Mouse (Mus musculus) left cerebral cortex, postnatal 14 days (tissue): Measurements from ENCODE around the gene Rnf150. TPM values are rescaled to one million over a fixed set of nuclear protein-coding genes. Genes with fewer than 3 reads are reported as not detected.

Source experiments
- DNase-seq, 2 experiments: peaks; one replicate each; pipeline ENCODE4 v3.0.0; 2021 to 2022; ENCODE audit warnings: low spot score in 2 of 2, mixed read lengths in 1 of 2
- intact Hi-C: fragments of 180-260 bp; cut with DNase I; formaldehyde crosslinking; loops from one replicate; pipeline ENCODE4 v1.15.1; 2025
- total RNA-seq, 2 experiments: library from RNA; stranded (reverse); gene quantifications; 2 replicates each; pipeline ENCODE4 v1.2.3; 2021

Gene Rnf150
- total RNA-seq, 2 experiments from 2014 or later = 33.0 to 35.0 TPM

DNA sequence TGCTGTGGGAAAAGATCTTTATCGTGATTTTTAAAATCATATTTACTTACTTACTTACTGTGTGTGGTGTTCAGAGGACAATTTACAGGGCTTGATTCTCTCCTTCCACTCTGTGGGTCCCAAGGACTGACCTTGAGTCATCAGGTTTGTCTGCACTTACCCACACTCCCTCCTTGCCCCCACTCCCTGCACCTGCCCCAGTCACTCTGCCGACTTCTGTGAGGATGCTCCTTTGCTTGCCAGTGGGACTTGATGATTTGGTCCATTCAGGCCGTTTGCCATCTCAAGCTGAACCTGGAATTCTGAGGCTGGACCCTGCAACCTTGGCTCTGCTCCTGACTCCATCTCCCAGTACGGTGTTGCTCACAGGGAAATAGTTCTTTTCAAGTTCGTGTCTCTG lies 63.4 kb downstream of the Rnf150 start:
- intact Hi-C loops = no loop called here
- no peak for DNase-seq

DNA sequence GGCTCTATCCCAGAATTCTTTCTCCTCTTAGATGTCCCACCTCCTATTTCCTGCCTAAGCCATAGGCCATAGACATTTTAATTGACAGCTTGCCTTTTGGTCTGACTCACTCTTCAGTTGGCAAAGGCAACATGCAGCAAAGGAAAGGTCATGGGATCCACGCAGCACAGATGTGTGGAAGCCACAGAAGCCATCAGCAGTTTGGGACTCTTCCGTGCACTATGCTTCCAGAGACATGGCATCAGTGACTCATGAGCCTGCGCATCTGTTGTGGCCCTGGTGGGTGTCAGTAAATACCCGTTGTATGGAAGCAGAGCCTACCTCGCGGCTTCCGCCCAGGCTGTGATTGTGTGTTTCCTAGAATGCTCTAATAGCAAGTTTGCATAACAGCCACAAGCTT lies 68.4 kb downstream of the Rnf150 start:
- no peak for DNase-seq
- intact Hi-C loops = no loop called here

DNA sequence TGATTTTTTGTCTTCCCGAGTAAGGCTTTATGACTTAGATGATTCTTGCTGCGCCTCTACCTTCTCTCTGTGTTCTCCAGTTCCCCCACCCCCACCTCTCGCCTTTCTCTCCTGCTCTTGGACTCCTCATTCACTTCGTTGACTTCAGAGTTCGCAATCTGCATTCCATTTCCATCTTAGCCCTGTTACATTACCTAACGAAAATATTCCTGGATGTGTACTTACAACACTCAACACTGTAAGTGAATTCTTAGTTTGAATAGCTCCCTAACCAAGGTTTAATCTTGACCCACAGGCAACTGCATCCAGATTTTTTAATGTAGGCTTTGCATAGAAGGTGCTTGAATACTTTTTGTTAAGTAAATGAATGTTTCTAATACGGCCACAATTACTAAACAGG lies 73.0 kb downstream of the Rnf150 start:
- intact Hi-C loops = no loop called here
- no peak for DNase-seq

DNA sequence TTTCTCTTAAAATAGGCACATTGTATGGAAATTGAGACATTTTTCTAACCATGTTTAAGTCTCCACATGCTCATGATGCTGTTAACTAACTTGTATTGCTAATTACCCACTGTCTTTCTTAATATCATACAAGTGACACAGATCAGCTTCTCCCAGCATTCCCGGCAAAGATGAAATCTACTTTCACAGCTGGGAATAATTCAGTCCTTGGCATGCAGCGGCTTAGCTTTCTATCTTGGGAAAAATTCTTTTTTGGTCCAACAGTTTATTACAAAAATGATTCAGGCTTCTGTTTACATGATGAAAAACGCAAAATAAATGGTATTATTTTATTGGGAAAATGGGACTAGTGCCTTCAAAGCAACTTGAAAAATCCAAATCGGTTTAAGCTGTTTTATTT lies 73.7 kb downstream of the Rnf150 start:
- intact Hi-C loops = no loop called here
- DNase-seq = no peak

DNA sequence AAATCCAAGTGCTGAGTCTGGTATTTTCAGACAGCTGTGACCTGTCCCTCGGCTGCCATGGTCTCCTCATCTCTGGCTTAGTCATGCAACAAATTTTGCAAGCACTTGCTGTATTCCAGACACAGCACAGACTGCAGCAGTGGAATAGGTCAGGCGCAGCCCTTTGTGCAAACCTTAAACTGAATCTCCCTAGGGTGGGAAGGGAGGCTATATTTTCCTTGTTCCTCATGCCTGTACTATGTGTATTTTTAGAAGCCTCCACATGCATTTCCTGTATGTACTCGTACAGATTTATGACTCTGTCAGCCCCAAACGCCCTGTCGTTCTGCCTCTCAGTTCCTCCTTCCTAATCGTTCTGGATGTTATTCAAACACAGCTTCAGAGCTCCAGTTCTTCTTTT lies 76.8 kb downstream of the Rnf150 start:
- peak; percentile 38 to 62 for DNase-seq
- intact Hi-C loops = no loop called here

DNA sequence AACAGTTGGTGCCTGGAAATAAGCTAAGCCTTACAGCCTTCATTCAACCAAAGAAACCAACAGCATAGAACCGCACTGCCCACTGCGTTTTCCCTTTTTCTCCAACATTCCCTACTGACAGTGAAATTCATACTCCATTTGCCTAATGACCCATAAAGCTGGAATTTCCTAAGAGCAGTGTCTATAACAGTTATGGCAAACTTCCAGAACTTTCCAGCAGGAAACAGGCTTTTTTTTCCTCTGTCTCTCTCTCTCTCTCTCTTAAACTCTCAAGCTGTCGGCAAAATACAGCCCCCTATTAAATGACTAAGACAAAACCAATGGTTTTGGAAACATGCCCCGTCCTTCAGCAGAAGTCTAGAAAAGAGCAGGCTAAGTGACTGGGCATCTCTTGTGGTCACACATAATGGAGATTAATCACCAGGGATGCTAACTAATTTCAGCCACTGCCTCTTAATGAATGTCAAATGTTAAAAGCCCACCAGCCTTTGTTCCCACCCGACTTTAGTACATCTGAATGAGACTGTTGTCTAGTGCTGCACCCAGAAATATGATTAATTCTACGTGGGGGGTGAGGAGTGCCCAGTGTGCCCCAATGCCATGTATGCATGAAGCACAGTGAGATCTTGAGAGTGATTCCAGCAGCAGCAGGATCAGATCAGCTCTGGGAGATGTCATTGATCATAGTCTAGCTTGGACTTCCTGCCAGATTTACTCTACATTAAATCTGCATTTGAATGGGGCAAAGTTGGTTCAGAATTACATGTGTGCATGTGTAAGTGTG lies 80.3 kb downstream of the Rnf150 start:
- intact Hi-C loops = no loop called here

DNA sequence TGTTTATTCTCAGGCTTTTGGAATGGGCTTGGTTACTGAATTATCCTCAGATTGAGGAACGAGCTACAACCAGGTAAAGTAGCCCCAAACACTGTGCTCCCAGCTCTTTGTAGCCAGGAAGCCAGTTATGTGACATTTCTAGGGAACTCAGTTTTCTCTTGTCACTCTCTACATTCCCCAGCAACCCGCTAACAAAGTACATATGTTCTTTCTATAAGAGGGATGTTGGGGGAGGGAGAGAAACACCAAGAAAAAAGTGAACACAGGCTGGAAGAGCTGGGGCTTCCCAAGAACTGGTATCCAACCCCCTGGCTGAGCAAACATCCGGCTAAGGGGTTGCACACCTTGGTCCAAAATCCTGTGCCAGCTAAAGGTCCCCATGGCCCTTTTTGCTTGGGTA lies 82.7 kb downstream of the Rnf150 start:
- intact Hi-C loops = no loop called here
- no peak for DNase-seq

More for the DNA sequence above, 80.3 kb downstream of the Rnf150 start:
- no peak for DNase-seq

DNA sequence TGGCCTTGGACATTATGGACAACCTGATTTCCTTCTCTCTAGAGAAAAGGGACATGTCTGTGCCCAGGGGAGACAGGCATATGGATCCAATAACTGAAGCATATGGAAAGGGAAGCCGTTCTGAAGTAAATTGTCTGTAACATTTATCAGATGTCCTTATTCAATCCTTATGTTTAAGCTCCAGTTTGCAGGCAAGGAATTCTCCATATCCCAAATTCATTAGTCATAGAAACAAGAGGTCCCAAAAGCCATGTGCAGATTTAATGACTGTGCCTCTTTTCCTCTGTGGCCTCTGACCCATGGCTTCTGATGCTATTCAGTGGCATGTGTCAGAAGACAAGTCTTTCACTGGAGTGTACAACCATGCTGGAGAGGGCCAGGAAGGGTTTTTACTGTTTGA lies 83.5 kb downstream of the Rnf150 start:
- intact Hi-C loops = no loop called here
- DNase-seq = no peak

DNA sequence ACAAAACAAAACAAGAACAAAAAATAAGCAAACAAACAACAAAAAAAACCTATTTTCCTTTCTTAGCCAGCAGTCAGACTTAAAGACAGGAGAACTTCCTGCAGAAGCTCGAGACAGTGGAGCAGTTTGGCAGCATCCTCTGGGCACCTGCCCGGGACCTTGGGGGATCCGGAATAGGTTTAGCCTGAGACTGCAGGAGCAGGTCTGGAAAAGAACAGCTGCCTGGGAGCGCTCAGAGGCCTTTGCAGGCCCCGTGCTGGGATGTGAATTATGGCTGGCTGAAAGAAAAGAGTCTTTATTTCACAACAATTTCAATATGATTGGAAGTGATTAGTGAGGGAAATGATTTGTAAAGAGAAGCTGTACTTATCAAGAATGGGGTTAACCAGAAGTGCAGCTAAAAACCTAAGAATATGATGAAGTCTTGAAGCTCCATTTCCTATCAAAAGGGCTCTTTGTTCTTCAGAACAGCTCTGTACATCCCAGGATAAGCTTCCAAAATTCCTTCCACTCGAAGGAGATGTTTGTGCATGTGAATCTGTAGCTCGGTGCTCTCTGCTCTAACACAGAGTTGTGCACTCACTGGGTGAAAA lies 92.1 kb downstream of the Rnf150 start:
- intact Hi-C loops = no loop called here
- DNase-seq = no peak

DNA sequence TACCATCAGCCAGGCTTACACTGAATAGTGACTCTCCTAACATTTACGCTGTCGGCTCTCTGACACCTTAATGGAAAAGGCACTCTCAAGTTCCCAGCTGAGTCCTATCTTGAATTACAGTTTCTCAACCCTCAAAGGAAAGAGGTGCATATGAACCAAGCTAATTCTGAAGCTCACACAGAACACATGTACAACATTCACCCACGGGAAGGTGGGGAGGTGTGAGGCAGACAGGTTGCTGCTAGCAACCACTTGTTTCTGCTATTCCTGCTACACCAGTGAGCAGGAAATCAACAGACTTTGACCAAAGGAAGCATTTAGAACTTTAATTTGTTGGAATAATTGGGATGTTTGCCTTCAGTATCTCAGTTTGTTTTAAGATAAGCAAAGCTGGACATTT lies 96.3 kb downstream of the Rnf150 start:
- intact Hi-C loops = no loop called here
- peak in 1 of 2 experiments; percentile 45 for DNase-seq

DNA sequence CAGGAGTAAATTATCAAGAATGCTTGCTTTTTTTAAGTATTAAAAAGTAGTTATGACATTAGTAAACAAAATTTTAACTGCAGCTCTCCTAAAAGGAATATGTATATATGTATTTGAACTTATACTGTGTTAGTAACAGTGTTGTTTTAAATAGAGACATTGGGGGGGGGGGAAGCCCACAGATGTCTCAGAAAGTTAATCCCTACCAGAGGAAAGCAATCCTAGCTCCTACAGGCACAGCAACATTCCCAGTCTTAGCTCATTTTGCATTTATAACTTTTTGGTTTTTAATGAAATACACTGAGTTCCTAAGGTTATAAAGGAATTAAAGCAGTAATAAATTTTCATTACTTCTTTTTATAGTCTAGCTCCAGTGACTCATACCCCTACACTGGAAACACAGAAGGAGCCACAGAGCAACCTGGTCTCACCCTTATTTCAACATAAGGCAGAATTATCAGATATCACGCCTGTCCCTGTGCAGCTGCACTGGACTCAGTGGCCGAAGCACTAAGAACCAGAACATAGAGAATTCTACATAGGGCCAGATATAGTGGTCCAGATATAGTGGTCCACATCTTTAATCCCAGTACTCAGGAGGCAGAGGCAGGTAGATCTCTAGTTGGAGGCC lies 96.9 kb downstream of the Rnf150 start:
- intact Hi-C loops = no loop called here
- no peak for DNase-seq

DNA sequence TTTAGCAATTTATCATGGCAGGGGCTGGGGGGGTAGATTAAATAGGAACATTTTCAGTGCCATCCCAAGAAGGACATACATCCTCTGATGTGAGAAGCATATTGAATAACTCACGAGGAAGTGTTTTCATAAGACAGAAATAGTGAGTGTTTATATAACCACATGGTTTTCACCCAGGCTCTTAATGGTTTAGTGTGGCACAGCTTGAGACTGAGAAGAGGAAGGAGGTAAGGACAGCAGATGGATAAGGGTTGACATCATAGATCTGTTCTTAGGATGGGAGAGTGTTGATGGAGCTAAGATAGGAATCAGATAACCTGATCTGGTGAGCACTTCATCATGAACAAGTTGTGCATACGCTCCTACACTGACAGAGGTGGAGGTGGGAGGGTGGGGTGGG lies 101.4 kb downstream of the Rnf150 start:
- no peak for DNase-seq
- intact Hi-C loops = no loop called here

DNA sequence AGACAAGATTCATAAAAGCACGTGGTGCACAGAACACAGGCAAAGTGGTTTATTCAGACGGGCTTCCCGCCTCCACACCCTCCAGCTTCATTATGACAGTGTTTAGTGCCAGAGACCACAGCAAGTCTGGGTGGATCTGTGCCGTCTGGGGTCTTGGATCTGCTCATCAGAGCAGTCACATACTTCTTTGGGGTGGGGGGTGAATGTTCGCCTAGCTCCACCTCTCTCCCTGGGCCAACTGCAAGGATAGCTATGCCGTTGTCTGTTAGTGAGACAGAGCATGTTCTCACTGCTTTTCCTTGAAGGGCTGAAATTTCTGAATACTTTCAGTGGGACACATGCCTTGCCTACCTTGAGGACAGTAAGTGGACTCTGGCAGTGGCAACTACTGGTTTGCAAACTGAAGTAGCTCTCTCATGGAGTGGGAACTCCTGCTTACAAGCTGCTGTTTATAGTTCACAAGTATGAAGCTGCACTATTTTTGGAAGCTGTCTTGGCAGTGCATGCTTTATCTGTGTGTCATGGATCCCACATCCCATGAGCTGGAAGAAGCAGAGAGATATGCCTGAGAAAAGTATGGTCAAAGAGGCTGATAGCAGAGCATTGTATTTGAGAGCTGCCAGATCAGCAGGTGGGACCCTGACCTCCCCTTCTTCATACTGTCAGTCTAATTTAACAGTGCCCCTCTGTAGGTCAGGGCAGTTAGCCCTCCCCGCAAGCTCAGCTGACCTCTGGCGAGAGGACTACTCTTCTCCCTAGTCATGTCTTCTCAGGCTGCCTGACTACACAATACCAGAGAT lies 104.9 kb downstream of the Rnf150 start:
- intact Hi-C loops = no loop called here
- peak; percentile 43 to 84 for DNase-seq

DNA sequence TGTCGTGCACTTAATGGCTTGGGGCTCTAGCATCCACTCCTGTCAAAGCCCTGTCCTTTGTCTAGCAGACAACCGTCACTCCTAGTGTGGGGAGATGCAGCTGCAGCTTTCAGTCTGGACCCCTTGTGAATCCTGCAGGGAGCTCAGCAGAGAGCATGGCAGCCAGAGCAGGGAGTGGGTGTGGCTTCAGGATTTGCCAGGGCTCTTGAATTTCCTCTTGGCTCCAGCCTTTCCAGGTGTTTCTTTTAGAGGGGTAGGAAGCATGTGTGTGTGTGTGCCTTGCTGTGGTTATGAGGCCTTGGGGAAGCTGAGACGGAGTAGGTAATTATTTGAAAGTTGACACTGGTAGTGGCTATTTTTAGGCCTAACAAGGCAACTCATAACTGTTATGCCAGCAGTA lies 106.8 kb downstream of the Rnf150 start:
- DNase-seq = no peak
- intact Hi-C loops = no loop called here

DNA sequence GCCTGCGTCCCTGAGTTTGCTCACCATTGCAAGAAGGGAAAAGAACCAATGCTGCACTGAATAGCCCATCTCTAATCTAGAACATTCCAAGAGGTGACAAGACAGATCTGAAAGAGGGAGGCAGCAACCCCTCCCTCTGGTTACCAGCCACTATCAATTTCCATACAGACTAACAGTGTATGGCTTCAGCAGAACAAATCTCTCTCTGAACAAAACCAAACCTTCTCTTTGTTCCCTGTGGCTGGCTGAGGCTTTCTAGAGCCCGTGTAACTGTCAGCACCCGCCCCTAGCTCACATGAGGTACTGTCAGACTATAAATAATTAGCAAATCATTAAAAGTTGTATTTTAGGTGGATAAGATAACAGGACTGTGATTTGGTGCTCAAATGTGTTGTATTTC lies 109.7 kb downstream of the Rnf150 start:
- DNase-seq = no peak
- intact Hi-C loops = no loop called here

DNA sequence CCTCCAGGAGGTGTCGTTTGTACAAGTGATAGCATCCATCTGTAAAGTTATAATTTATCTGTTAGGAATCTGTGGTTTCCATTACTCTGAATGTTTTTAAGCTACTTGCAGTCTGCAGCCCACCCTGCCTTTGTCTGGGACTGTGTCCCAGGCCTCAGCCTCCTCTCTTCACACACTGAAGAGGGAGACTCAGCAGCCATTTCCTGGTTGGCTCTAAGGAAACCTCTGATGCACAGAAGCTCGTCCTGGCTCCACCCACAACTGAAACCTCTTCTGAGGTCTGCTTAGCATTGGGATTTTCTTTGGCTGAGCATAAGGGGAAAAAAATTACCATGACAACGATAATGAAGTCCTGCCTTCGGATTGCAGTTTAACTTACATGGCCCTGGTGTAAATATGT lies 110.2 kb downstream of the Rnf150 start:
- intact Hi-C loops = no loop called here
- DNase-seq = peak; percentile 37 to 57

DNA sequence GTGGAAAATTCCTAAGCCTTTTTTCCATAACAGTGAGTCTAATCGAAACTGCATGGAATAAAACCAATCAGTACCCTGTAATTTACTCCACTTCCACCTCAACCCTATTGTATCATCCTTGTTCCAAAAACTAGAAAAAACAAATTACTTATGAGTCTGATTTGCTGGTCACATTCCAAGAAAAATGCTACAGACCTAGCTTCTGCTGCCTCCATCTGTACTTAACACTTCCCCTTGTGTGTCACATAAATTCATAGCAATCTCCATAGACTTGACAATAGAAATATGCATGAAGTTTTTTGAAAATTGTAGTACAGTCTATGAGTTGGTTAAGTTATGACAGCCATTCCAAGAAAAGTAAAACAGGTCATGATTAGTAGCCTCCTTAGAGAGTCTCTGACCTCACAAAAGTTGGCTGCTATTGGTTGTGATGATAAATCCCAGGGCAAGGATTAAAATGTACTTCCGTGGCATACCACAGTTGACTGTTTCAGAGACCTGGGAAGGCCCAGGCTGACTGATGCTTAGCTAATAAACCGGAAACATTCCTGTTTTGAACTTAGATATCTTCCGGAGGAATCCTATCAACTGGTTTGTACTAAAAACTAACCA lies 118.2 kb downstream of the Rnf150 start:
- intact Hi-C loops = no loop called here
- no peak for DNase-seq

DNA sequence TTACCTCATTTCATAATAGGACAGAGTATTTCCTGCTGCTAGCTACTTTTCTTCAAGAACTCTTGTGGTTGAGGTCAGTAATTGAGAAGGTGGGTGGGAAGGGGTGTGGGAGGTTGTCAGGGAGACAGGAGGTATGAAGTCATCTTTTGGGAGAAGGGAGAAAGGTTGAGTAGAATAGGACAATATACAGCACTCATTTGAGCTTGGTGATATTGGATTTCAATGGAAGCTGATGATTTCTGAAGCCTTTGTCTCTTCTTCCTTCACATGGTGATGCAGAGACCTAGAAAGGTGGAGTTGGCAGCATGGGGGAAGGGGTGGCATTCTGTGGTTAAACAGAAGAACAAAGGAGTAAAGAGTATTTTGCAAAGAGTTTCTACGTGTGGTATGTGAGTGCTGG lies 119.7 kb downstream of the Rnf150 start:
- DNase-seq = no peak

DNA sequence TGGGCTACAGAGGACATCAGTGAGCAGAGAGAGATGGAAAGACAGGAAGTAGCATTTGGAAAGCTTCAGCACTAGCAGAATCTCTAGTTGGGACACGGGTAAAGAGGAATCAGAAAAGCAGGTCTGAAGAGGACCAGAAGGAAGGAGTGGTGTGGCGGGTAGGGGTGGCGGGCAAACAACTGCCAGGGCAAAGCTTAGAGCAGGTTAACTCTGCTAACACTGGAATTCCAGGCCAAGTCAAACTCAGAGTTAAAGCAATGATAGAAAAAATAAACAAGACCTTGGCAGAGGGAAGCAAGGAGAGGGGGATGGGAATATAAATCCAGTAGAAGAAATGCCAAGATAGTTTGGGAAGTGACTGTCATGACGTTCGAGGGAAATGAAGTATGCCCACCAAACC lies 120.1 kb downstream of the Rnf150 start:
- no peak for DNase-seq
- intact Hi-C loops = no loop called here

More for the DNA sequence above, 119.7 kb downstream of the Rnf150 start:
- intact Hi-C loops = no loop called here

DNA sequence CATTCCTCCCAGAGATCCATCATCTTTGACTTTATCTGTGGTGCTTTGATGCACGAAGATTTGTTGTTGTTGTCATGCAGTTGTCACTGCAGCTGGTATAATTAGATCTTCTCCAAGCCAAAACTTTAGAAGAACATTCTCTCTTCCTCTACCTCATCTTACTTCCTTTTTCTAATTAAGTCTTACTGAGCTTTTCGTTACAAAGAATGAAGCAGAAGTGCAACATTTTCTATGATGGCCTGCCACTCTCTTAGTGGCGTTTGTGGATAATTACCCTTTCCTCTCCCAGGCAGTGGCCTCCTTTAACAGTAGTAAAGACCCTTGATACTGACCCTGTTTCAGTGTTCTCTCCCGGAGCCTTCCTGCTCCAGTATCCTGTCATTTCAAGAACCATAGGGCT lies 128.9 kb downstream of the Rnf150 start:
- intact Hi-C loops = no loop called here
- DNase-seq = no peak
